Mouse (Mus musculus) cerebellum, adult 2 months (tissue): Measurements from ENCODE around the gene Syt16.

Experiments
- CTCF ChIP-seq: fragments of 200-500 bp; IDR thresholded peaks from 2 replicates; pipeline ENCODE4 v1.5.1; 2011; ENCODE audit warnings: low read depth, mild to moderate bottlenecking, control low read depth, low read length, moderate library complexity, borderline replicate concordance; ENCODE audit not compliant: insufficient read depth
- POLR2A ChIP-seq: fragments of 200-500 bp; IDR thresholded peaks from 2 replicates; pipeline ENCODE4 v1.6.1; 2011; ENCODE audit warnings: low read length, control low read depth, borderline replicate concordance; ENCODE audit not compliant: insufficient read depth

GRCm38 (mm10) chr12:74043225-74043624, 45.8 kb downstream of the Syt16 start:
- TF ChIP-seq POLR2A (no peak), CTCF (no peak)
